16 mouse cellular contexts compared by ENCODE assay signal in genomic region chr5:31080059-31080794, GRCm38 (mm10). TPM values are rescaled to one million over a fixed set of nuclear protein-coding genes. Genes with fewer than 3 reads are reported as not detected.
DNase-seq lines count a peak whose midpoint lies in the region; ATAC-seq and TF ChIP-seq lines count a peak whose summit lies in the region.
"Had no signal": no experiment of that assay in that cellular context is flagged by ENCODE, and none has a peak within 500 bp of the region (broad histone marks: within the 10 kb centered on the region; RNA-seq: fewer than 3 reads in every experiment).

No protein-coding gene starts in this region.

- H3K4me3 ChIP-seq in gastrocnemius, adult 2 months: no peak overlapping the region
- no peak overlapping the region for H3K4me3 ChIP-seq in lung, embryonic 14.5 days (ENCODE audit: low read depth, low read length)
- H3K4me3 ChIP-seq in lung, adult 2 months (replicated peaks; ENCODE audit: extremely low read depth, low read depth, low read length): no peak overlapping the region
- H3K4me3 ChIP-seq: erythroblast, embryonic 14.5 days had no signal

- no peak overlapping the region for H3K9ac ChIP-seq in lung, embryonic 14.5 days
- H3K9ac ChIP-seq: liver, postnatal 0 days had no signal

- H3K4me2 ChIP-seq in lung, embryonic 14.5 days: no peak overlapping the region

- WGBS in lung, embryonic 14.5 days: 67% methylated on average over 13 of the region's 13 CpGs
- WGBS in lung, adult 2 months: 49% methylated on average over 13 of the region's 13 CpGs

- TF ChIP-seq CTCF in gastrocnemius, adult 2 months (IDR thresholded peaks at IDR 0.05): no peak
- no peak for TF ChIP-seq CTCF in lung, embryonic 14.5 days (IDR thresholded peaks at IDR 0.05; ENCODE audit: low read depth)
- no peak for TF ChIP-seq CTCF in lung, adult 2 months (IDR thresholded peaks at IDR 0.05; ENCODE audit: insufficient read depth, low read length)

- ATAC-seq in lung, embryonic 14.5 days (ENCODE audit: insufficient read depth): no peak
- ATAC-seq: liver, postnatal 0 days had no signal

- H3K27me3 ChIP-seq in lung, embryonic 14.5 days (ENCODE audit: insufficient read depth, low read length): no peaks in the 10 kb centered on the region

- H3K27ac ChIP-seq in gastrocnemius, adult 2 months: 0 out of 2 replicates have a peak overlapping the region, but pooled peaks have one; percentile 2
- H3K27ac ChIP-seq in lung, embryonic 14.5 days (ENCODE audit: low read depth): no peak overlapping the region

- no peaks in the 10 kb centered on the region for H3K9me3 ChIP-seq in lung, embryonic 14.5 days (ENCODE audit: low read depth, low read length)

- DNase-seq in gastrocnemius, adult 2 months: no peak
- no peak for DNase-seq in gastrocnemius, postnatal 10 days
- DNase-seq in lung, embryonic 14.5 days: peak; percentile 39
- DNase-seq in lung, adult 2 months: no peak
- peak; percentile 51 to 67 for DNase-seq in layer of hippocampus, adult 8-10 months (ENCODE audit: low spot score in 2 of 2)
- DNase-seq in right cerebral cortex, postnatal 25 days: peak; percentile 75
- DNase-seq in cerebellum, postnatal 4 days (ENCODE audit: low spot score in 2 of 2): no peak
- no peak for DNase-seq in adrenal gland, postnatal 36 days
- DNase-seq: liver, postnatal 0 days; midbrain, embryonic 14.5 days had no signal

- H3K36me3 ChIP-seq in lung, embryonic 14.5 days (ENCODE audit: insufficient read depth): peaks cover 40% of the 10 kb centered on the region

- TF ChIP-seq POLR2A in lung, adult 2 months (IDR thresholded peaks at IDR 0.05; ENCODE audit: borderline replicate concordance, extremely low read depth, low read depth, low read length): no peak

- no peaks in the 10 kb centered on the region for H3K4me1 ChIP-seq in lung, embryonic 14.5 days (ENCODE audit: insufficient read depth)
- H3K4me1 ChIP-seq in lung, adult 2 months (ENCODE audit: control insufficient read depth, insufficient read depth, low read length): no peaks in the 10 kb centered on the region

- intact Hi-C loops in gastrocnemius, adult 2 months (cut with DNase I): no loop called here

RNA-seq across cellular contexts. Expression of gene Cad, which starts 25.6 kb away (rescaled TPM):
- 10 to 100 TPM; 25.5 to 28.6 TPM for total RNA-seq in gastrocnemius, adult 2 months (2021)
- total RNA-seq in gastrocnemius, postnatal 10 days (2021): 10 to 100 TPM; 20.0 to 29.6 TPM
- polyA plus RNA-seq in lung, embryonic 14.5 days (2014; fragmentation: Nextera tagmentation; extraction: Ambion mirVana): 38.0 and 43.4 TPM in 2 replicates
- 27.6 and 28.6 TPM in 2 replicates for polyA plus RNA-seq in lung, adult 2 months (2012; rRNA removed)
- 10 to 100 TPM; 18.2 to 20.4 (median 19.2) TPM for total RNA-seq in layer of hippocampus, adult 8-10 months (2022)
- 10 to 100 TPM; 22.9 to 29.7 TPM for total RNA-seq in adrenal gland, postnatal 36 days (2021)

RNA-seq across cellular contexts. Expression of gene Dnajc5g, which starts 25.9 kb away (rescaled TPM):
- not detected for total RNA-seq in gastrocnemius, adult 2 months (2021)
- not detected for total RNA-seq in gastrocnemius, postnatal 10 days (2021)
- not detected in 2 replicates for polyA plus RNA-seq in lung, embryonic 14.5 days (2014; fragmentation: Nextera tagmentation; extraction: Ambion mirVana)
- not detected in 2 replicates for polyA plus RNA-seq in lung, adult 2 months (2012; rRNA removed)
- not detected for total RNA-seq in layer of hippocampus, adult 8-10 months (2022)
- total RNA-seq in adrenal gland, postnatal 36 days (2021): not detected
- total RNA-seq: granulocyte monocyte progenitor cell, adult 5-6 weeks; layer of hippocampus, postnatal 10 days had no signal
- polyA plus RNA-seq: C2C12; erythroblast, embryonic 14.5 days; intestine, embryonic 14.5 days; liver, postnatal 0 days; midbrain, embryonic 14.5 days; neural tube, embryonic 14.5 days had no signal

RNA-seq across cellular contexts. Expression of gene Slc30a3, which starts 27.8 kb away (rescaled TPM):
- total RNA-seq in gastrocnemius, adult 2 months (2021): not detected
- total RNA-seq in gastrocnemius, postnatal 10 days (2021): under 1 TPM; 0.27 to 0.28 TPM
- polyA plus RNA-seq in lung, embryonic 14.5 days (2014; fragmentation: Nextera tagmentation; extraction: Ambion mirVana): 0.38 TPM in 1 of 2 replicates, not detected in the other
- 0.10 TPM in 1 of 2 replicates, not detected in the other for polyA plus RNA-seq in lung, adult 2 months (2012; rRNA removed)
- total RNA-seq in layer of hippocampus, adult 8-10 months (2022): 10 to 100 TPM; 65.2 to 81.6 (median 76.8) TPM
- total RNA-seq in adrenal gland, postnatal 36 days (2021): not detected
- total RNA-seq: granulocyte monocyte progenitor cell, adult 5-6 weeks had no signal
- polyA plus RNA-seq: erythroblast, embryonic 14.5 days had no signal

RNA-seq across cellular contexts. Expression of gene Slc5a6, which starts 31.5 kb away (rescaled TPM):
- total RNA-seq in gastrocnemius, adult 2 months (2021): 1 to 10 TPM; 5.6 to 6.0 TPM
- total RNA-seq in gastrocnemius, postnatal 10 days (2021): 1 to 10 TPM; 2.9 to 3.5 TPM
- 7.2 and 8.0 TPM in 2 replicates for polyA plus RNA-seq in lung, embryonic 14.5 days (2014; fragmentation: Nextera tagmentation; extraction: Ambion mirVana)
- polyA plus RNA-seq in lung, adult 2 months (2012; rRNA removed): 16.3 and 19.1 TPM in 2 replicates
- total RNA-seq in layer of hippocampus, adult 8-10 months (2022): 10 to 100 TPM; 15.8 to 21.3 (median 18.6) TPM
- 10 to 100 TPM; 26.6 to 30.3 TPM for total RNA-seq in adrenal gland, postnatal 36 days (2021)

RNA-seq across cellular contexts. Expression of gene Atraid, which starts 32.1 kb away (rescaled TPM):
- 10 to 100 TPM; 40.9 to 41.6 TPM for total RNA-seq in gastrocnemius, adult 2 months (2021)
- total RNA-seq in gastrocnemius, postnatal 10 days (2021): 10 to 100 TPM; 67.8 to 75.2 TPM
- 148 and 159 TPM in 2 replicates for polyA plus RNA-seq in lung, embryonic 14.5 days (2014; fragmentation: Nextera tagmentation; extraction: Ambion mirVana)
- polyA plus RNA-seq in lung, adult 2 months (2012; rRNA removed): 113 and 122 TPM in 2 replicates
- total RNA-seq in layer of hippocampus, adult 8-10 months (2022): 10 to 100 TPM; 69.8 to 92.2 (median 78.6) TPM
- total RNA-seq in adrenal gland, postnatal 36 days (2021): 100 to 1,000 TPM; 106 to 128 TPM

Comparison
In these comparisons a context has a peak if more than half of its experiments do, and no peak if none do; other contexts are left out.
1. DNase-seq: peak in lung, embryonic 14.5 days (single experiment), layer of hippocampus, adult 8-10 months (2 of 2) and right cerebral cortex, postnatal 25 days (single experiment); none in gastrocnemius, adult 2 months (single experiment), gastrocnemius, postnatal 10 days (single experiment), lung, adult 2 months (single experiment), cerebellum, postnatal 4 days (0 of 2) and adrenal gland, postnatal 36 days (0 of 2).
2. RNA of gene Slc30a3, which starts 27.8 kb away (total RNA-seq): 65.2 to 81.6 TPM in layer of hippocampus, adult 8-10 months; not detected in gastrocnemius, adult 2 months, 0.27 to 0.28 TPM in gastrocnemius, postnatal 10 days and not detected in adrenal gland, postnatal 36 days; every median in the first group is over 10 times any median in the second.